Mouse (Mus musculus) MEL (cell line): ENCODE measurements at regions not wholly inside any gene's neighbourhood (a gene's known extent, or its start where the extent isn't known, plus 50 kb on each side); places are given as distances from the start of the nearest gene placed in this dataset.

Experiments used
- DNase-seq: peaks from one replicate; pipeline ENCODE4 v3.0.0; 2011; ENCODE audit warnings: low read depth, low spot score
- H3K27ac ChIP-seq: 2 replicates; pipeline ENCODE4 v1.5.1; 2012; ENCODE audit warnings: low read depth, mild to moderate bottlenecking, control low read depth, low read length, moderate library complexity; ENCODE audit not compliant: control insufficient read depth
- H3K27me3 ChIP-seq, 2 experiments: fragments of 150-350 bp in 1 of 2; sonication (generic) in 1 of 2; 2 replicates each; pipeline ENCODE4 v1.6.1; 2012; ENCODE audit warnings: low read length in 2 of 2, mild to moderate bottlenecking in 2 of 2, improper control_type of control experiment in 1 of 2, moderate library complexity in 1 of 2; ENCODE audit not compliant: insufficient read depth in 2 of 2, control insufficient read depth in 1 of 2
- H3K36me3 ChIP-seq, 2 experiments: 2 replicates each; pipeline ENCODE4 v1.6.1; 2012 to 2014; ENCODE audit warnings: low read length in 2 of 2, improper control_type of control experiment in 1 of 2, inconsistent platforms in 1 of 2, mild to moderate bottlenecking in 1 of 2; ENCODE audit not compliant: insufficient read depth in 2 of 2, control insufficient read depth in 1 of 2
- H3K4me1 ChIP-seq, 2 experiments: fragments of 150-350 bp in 1 of 2; sonication (generic) in 1 of 2; 2 replicates each; pipeline ENCODE4 v1.6.1; 2012; ENCODE audit warnings: low read length in 2 of 2, improper control_type of control experiment in 1 of 2, mild to moderate bottlenecking in 1 of 2; ENCODE audit not compliant: insufficient read depth in 2 of 2, control insufficient read depth in 1 of 2
- H3K4me3 ChIP-seq, 2 experiments: fragments of 150-350 bp in 1 of 2; sonication (generic) in 1 of 2; 2 replicates each; pipeline ENCODE4 v1.5.1; 2012; ENCODE audit warnings: low read depth in 2 of 2, low read length in 2 of 2, mild to moderate bottlenecking in 2 of 2, moderate library complexity in 2 of 2, control low read depth in 1 of 2, improper control_type of control experiment in 1 of 2; ENCODE audit not compliant: control insufficient read depth in 1 of 2, insufficient read depth in 1 of 2
- H3K79me2 ChIP-seq: 2 replicates; pipeline ENCODE4 v1.6.1; 2012; ENCODE audit warnings: mild to moderate bottlenecking, low read length, moderate library complexity; ENCODE audit not compliant: control insufficient read depth, poor library complexity, insufficient read depth
- H3K9ac ChIP-seq: 2 replicates; pipeline ENCODE4 v1.6.1; 2012; ENCODE audit warnings: low read depth, mild to moderate bottlenecking, control low read depth, low read length, moderate library complexity; ENCODE audit not compliant: control insufficient read depth, poor library complexity, severe bottlenecking
- H3K9me3 ChIP-seq: fragments of 150-350 bp; sonication (generic); replicated peaks from 2 replicates; pipeline ENCODE4 v1.6.1; 2012; ENCODE audit warnings: mild to moderate bottlenecking, low read length, improper control_type of control experiment, moderate library complexity; ENCODE audit not compliant: insufficient read depth
- CHD1 ChIP-seq: IDR thresholded peaks from 2 replicates; pipeline ENCODE4 v1.6.1; 2012; ENCODE audit warnings: low read depth, mild to moderate bottlenecking, inconsistent platforms, low read length, improper control_type of control experiment
- CHD2 ChIP-seq: IDR thresholded peaks from 2 replicates; pipeline ENCODE4 v1.6.1; 2011; ENCODE audit warnings: low read length, improper control_type of control experiment
- CTCF ChIP-seq, 3 experiments: IDR thresholded peaks in 2 of 3; conservative IDR thresholded peaks in 1 of 3; 2 replicates each; pipeline ENCODE4 v1.5.1; 2011 to 2012; ENCODE audit warnings: low read length in 3 of 3, low read depth in 2 of 3, mild to moderate bottlenecking in 2 of 3, improper control_type of control experiment in 1 of 3, inconsistent platforms in 1 of 3, mixed read lengths in 1 of 3, moderate library complexity in 1 of 3; ENCODE audit not compliant: control insufficient read depth in 1 of 3, insufficient read depth in 1 of 3, poor library complexity in 1 of 3, severe bottlenecking in 1 of 3
- E2F4 ChIP-seq: IDR thresholded peaks from 2 replicates; pipeline ENCODE4 v1.6.1; 2011; ENCODE audit warnings: low read depth, low read length, improper control_type of control experiment, borderline replicate concordance
- ELF1 ChIP-seq: IDR thresholded peaks from 2 replicates; pipeline ENCODE4 v1.6.1; 2014; ENCODE audit warnings: low read depth, mild to moderate bottlenecking, inconsistent platforms, low read length, improper control_type of control experiment, moderate library complexity
- GABPA ChIP-seq: IDR thresholded peaks from 2 replicates; pipeline ENCODE4 v1.6.1; 2012; ENCODE audit warnings: low read depth, mild to moderate bottlenecking, inconsistent platforms, low read length, improper control_type of control experiment, moderate library complexity
- GATA1 ChIP-seq: IDR thresholded peaks from 2 replicates; pipeline ENCODE4 v1.6.1; 2011; ENCODE audit warnings: low read depth, low read length, improper control_type of control experiment
- JUND ChIP-seq: IDR thresholded peaks from 2 replicates; pipeline ENCODE4 v1.6.1; 2011; ENCODE audit warnings: low read depth, mild to moderate bottlenecking, improper control_type of control experiment, low read length
- MAX ChIP-seq: IDR thresholded peaks from 2 replicates; pipeline ENCODE4 v1.6.1; 2011; ENCODE audit warnings: low read length, improper control_type of control experiment
- MAZ ChIP-seq: IDR thresholded peaks from 2 replicates; pipeline ENCODE4 v1.6.1; 2012; ENCODE audit warnings: low read depth, mild to moderate bottlenecking, inconsistent platforms, low read length, improper control_type of control experiment
- MEF2A ChIP-seq: IDR thresholded peaks from 2 replicates; pipeline ENCODE4 v1.6.1; 2014; ENCODE audit warnings: low read depth, mild to moderate bottlenecking, inconsistent platforms, low read length, improper control_type of control experiment; ENCODE audit not compliant: poor library complexity, insufficient replicate concordance, severe bottlenecking; ENCODE audit errors: extremely low read depth
- MXI1 ChIP-seq: IDR thresholded peaks from 2 replicates; pipeline ENCODE4 v1.6.1; 2011; ENCODE audit warnings: mild to moderate bottlenecking, low read depth, low read length, improper control_type of control experiment
- MYB ChIP-seq: IDR thresholded peaks from 2 replicates; pipeline ENCODE4 v1.6.1; 2011; ENCODE audit warnings: mild to moderate bottlenecking, low read depth, low read length, improper control_type of control experiment
- NELFE ChIP-seq: IDR thresholded peaks from 2 replicates; pipeline ENCODE4 v1.6.1; 2011; ENCODE audit warnings: low read depth, low read length, improper control_type of control experiment
- NRF1 ChIP-seq: IDR thresholded peaks from 2 replicates; pipeline ENCODE4 v1.6.1; 2014; ENCODE audit warnings: low read depth, mild to moderate bottlenecking, inconsistent platforms, low read length, improper control_type of control experiment, moderate library complexity; ENCODE audit not compliant: poor library complexity, insufficient read depth, severe bottlenecking
- POLR2A ChIP-seq, 2 experiments: IDR thresholded peaks; 2 replicates each; pipeline ENCODE4 v1.6.1; 2011 to 2012; ENCODE audit warnings: low read length in 2 of 2, mild to moderate bottlenecking in 2 of 2, control low read depth in 1 of 2, improper control_type of control experiment in 1 of 2, low read depth in 1 of 2, moderate library complexity in 1 of 2; ENCODE audit not compliant: control insufficient read depth in 1 of 2, insufficient read depth in 1 of 2, poor library complexity in 1 of 2
- POLR2AphosphoS2 ChIP-seq: IDR thresholded peaks from 2 replicates; pipeline ENCODE4 v1.6.1; 2011; ENCODE audit warnings: low read length, improper control_type of control experiment
- POLR2AphosphoS5 ChIP-seq: IDR thresholded peaks from 2 replicates; pipeline ENCODE4 v1.6.1; 2012; ENCODE audit warnings: low read depth, borderline replicate concordance, mild to moderate bottlenecking, inconsistent platforms, low read length, moderate library complexity, mixed read lengths
- RAD21 ChIP-seq: IDR thresholded peaks from 2 replicates; pipeline ENCODE4 v1.6.1; 2011; ENCODE audit warnings: mild to moderate bottlenecking, low read depth, low read length, improper control_type of control experiment
- RCOR1 ChIP-seq: IDR thresholded peaks from 2 replicates; pipeline ENCODE4 v1.6.1; 2012; ENCODE audit warnings: low read depth, mild to moderate bottlenecking, inconsistent platforms, low read length, improper control_type of control experiment
- SIN3A ChIP-seq: IDR thresholded peaks from 2 replicates; pipeline ENCODE4 v1.6.1; 2012; ENCODE audit warnings: low read length, improper control_type of control experiment, inconsistent platforms
- TAL1 ChIP-seq: IDR thresholded peaks from 2 replicates; pipeline ENCODE4 v1.6.1; 2012; ENCODE audit warnings: mild to moderate bottlenecking, inconsistent platforms, low read length, moderate library complexity, mixed read lengths
- USF1 ChIP-seq: IDR thresholded peaks from 2 replicates; pipeline ENCODE4 v1.6.1; 2014; ENCODE audit warnings: low read depth, mild to moderate bottlenecking, inconsistent platforms, low read length, improper control_type of control experiment, moderate library complexity
- USF2 ChIP-seq, 2 experiments: IDR thresholded peaks; 2 replicates each; pipeline ENCODE4 v1.6.1; 2011 to 2012; ENCODE audit warnings: improper control_type of control experiment in 2 of 2, low read length in 2 of 2, borderline replicate concordance in 1 of 2, inconsistent platforms in 1 of 2, low read depth in 1 of 2, mild to moderate bottlenecking in 1 of 2; ENCODE audit not compliant: insufficient read depth in 1 of 2
- ZC3H11A ChIP-seq: IDR thresholded peaks from 2 replicates; pipeline ENCODE4 v1.6.1; 2012; ENCODE audit warnings: low read depth, mild to moderate bottlenecking, inconsistent platforms, low read length, improper control_type of control experiment

GRCm38 (mm10) chr10:84214812-84215211 lies 225.6 kb downstream of the Nuak1 start:
- no peaks in the 10 kb centered on the region for H3K4me1 ChIP-seq
- H3K79me2 ChIP-seq: no peaks in the 10 kb centered on the region
- no peak overlapping the region for H3K9ac ChIP-seq
- H3K27me3 ChIP-seq: no peaks in the 10 kb centered on the region
- H3K36me3 ChIP-seq: no peaks in the 10 kb centered on the region
- H3K27ac ChIP-seq: no peak overlapping the region
- no peak for TF ChIP-seq TAL1
- no peak for TF ChIP-seq CTCF (IDR thresholded peaks at IDR 0.05 in 2 of 3, conservative IDR thresholded peaks at IDR 0.05 in 1 of 3; ENCODE audit: control insufficient read depth in 1 of 3, insufficient read depth in 1 of 3, low read depth in 2 of 3, low read length in 3 of 3, poor library complexity in 1 of 3, severe bottlenecking in 1 of 3)
- no peak for TF ChIP-seq NRF1
- no peak for TF ChIP-seq USF1
- no peak for TF ChIP-seq NELFE
- TF ChIP-seq ZC3H11A: no peak
- TF ChIP-seq RAD21: no peak
- no peak for TF ChIP-seq POLR2AphosphoS5
- no peak for TF ChIP-seq POLR2AphosphoS2
- no peak for TF ChIP-seq ELF1
- no peak for TF ChIP-seq E2F4
- TF ChIP-seq GABPA: no peak
- no peak for TF ChIP-seq GATA1
- no peak for TF ChIP-seq USF2 (IDR thresholded peaks at IDR 0.05; ENCODE audit: borderline replicate concordance in 1 of 2, insufficient read depth in 1 of 2, low read depth in 1 of 2, low read length in 2 of 2)
- no peak for TF ChIP-seq MAX
- TF ChIP-seq JUND: no peak
- no peak for TF ChIP-seq CHD2
- no peak for TF ChIP-seq MAZ
- TF ChIP-seq CHD1: no peak
- TF ChIP-seq POLR2A (IDR thresholded peaks at IDR 0.05; ENCODE audit: control insufficient read depth in 1 of 2, insufficient read depth in 1 of 2, low read depth in 1 of 2, low read length in 2 of 2, poor library complexity in 1 of 2): no peak
- no peak overlapping the region for H3K4me3 ChIP-seq
- H3K9me3 ChIP-seq: no peaks in the 10 kb centered on the region
- no peak for DNase-seq

- Histone ChIP-seq H3K4me3 (no peak overlapping the region), H3K4me1 (no peaks in the 10 kb centered on the region), H3K27ac (no peak overlapping the region), H3K79me2 (no peaks in the 10 kb centered on the region), H3K27me3 (no peaks in the 10 kb centered on the region), H3K9me3 (no peaks in the 10 kb centered on the region), H3K36me3 (no peaks in the 10 kb centered on the region), H3K9ac (no peak overlapping the region)
- DNase-seq: no peak
- TF ChIP-seq SIN3A: no peak
- TF ChIP-seq ELF1: no peak
- no peak for TF ChIP-seq MEF2A
- TF ChIP-seq E2F4: no peak
- no peak for TF ChIP-seq JUND
- no peak for TF ChIP-seq ZC3H11A
- TF ChIP-seq MAZ: no peak
- TF ChIP-seq USF1: no peak
- no peak for TF ChIP-seq MYB
- TF ChIP-seq MXI1: no peak
- no peak for TF ChIP-seq MAX
- TF ChIP-seq RAD21: no peak
- TF ChIP-seq GATA1: no peak
- no peak for TF ChIP-seq RCOR1
Observed at GRCm38 (mm10) chr10:84229224-84229921, 211.0 kb downstream of the Nuak1 start.
